Mouse (Mus musculus) kidney, postnatal 25 days (tissue): ENCODE measurements around the gene Gpn2.

ENCODE experiments used
- DNase-seq, 2 experiments: peaks; one replicate each; pipeline ENCODE4 v3.0.0; 2021; ENCODE audit warnings: mixed read lengths in 2 of 2

Gpn2 gene

GRCm38 (mm10) chr4:133595538-133595937, 11.4 kb downstream of the Gpn2 start:
- DNase-seq: no peak

GRCm38 (mm10) chr4:133596084-133596483, 11.9 kb downstream of the Gpn2 start:
- DNase-seq: no peak

GRCm38 (mm10) chr4:133598616-133599015, 14.5 kb downstream of the Gpn2 start:
- DNase-seq: no peak

- no peak for DNase-seq
These were observed 15.0 kb downstream of the Gpn2 start for GRCm38 (mm10) chr4:133599116-133599515.

- DNase-seq: peak; percentile 96 to 98
These were observed 15.5 kb downstream of the Gpn2 start for GRCm38 (mm10) chr4:133599571-133600073.

GRCm38 (mm10) chr4:133600306-133600705, 16.1 kb downstream of the Gpn2 start:
- DNase-seq: no peak

GRCm38 (mm10) chr4:133601721-133602218, 17.6 kb downstream of the Gpn2 start, which contains the start of gene Sfn:
Sfn (minus strand) TSS chr4:133602168.
- peak; percentile 82 to 88 for DNase-seq

GRCm38 (mm10) chr4:133603056-133603455, 18.9 kb downstream of the Gpn2 start:
- DNase-seq: no peak

- DNase-seq: no peak
These were observed 20.0 kb downstream of the Gpn2 start for GRCm38 (mm10) chr4:133604175-133604574.

GRCm38 (mm10) chr4:133604856-133605255, 20.7 kb downstream of the Gpn2 start:
- no peak for DNase-seq

GRCm38 (mm10) chr4:133605330-133605729, 21.2 kb downstream of the Gpn2 start:
- DNase-seq: no peak

GRCm38 (mm10) chr4:133607284-133607683, 23.1 kb downstream of the Gpn2 start:
- DNase-seq: no peak

- peak; percentile 90 to 93 for DNase-seq
These were observed 25.6 kb downstream of the Gpn2 start for GRCm38 (mm10) chr4:133609719-133610118.

- no peak for DNase-seq
These were observed 27.7 kb downstream of the Gpn2 start for GRCm38 (mm10) chr4:133611815-133612214.

GRCm38 (mm10) chr4:133612416-133612815, 28.3 kb downstream of the Gpn2 start:
- no peak for DNase-seq

- DNase-seq: no peak
These were observed 28.9 kb downstream of the Gpn2 start for GRCm38 (mm10) chr4:133613026-133613425.

GRCm38 (mm10) chr4:133613867-133614266, 29.7 kb downstream of the Gpn2 start:
- no peak for DNase-seq

GRCm38 (mm10) chr4:133614274-133614761, 30.2 kb downstream of the Gpn2 start:
- DNase-seq: no peak

- peak; percentile 39 to 70 for DNase-seq
These were observed 31.3 kb downstream of the Gpn2 start for GRCm38 (mm10) chr4:133615416-133615815.

GRCm38 (mm10) chr4:133617936-133618335, 33.8 kb downstream of the Gpn2 start:
- no peak for DNase-seq

- DNase-seq: no peak
These were observed 35.4 kb downstream of the Gpn2 start for GRCm38 (mm10) chr4:133619473-133620136.

- DNase-seq: no peak
These were observed 36.5 kb downstream of the Gpn2 start for GRCm38 (mm10) chr4:133620668-133621067.

GRCm38 (mm10) chr4:133622161-133622695, 38.1 kb downstream of the Gpn2 start:
- DNase-seq: no peak

GRCm38 (mm10) chr4:133624830-133625229, 40.7 kb downstream of the Gpn2 start:
- no peak for DNase-seq
